Mouse (Mus musculus) skeletal muscle tissue, adult 2 months (tissue): ENCODE measurements around the gene Mif4gd.
"Not testable (repeated sequence)": the region's sequence is repeated elsewhere in the genome, so short reads cannot be mapped to it uniquely, and the experiment has no call there.

Source experiments
- DNase-seq: peaks from one replicate; pipeline ENCODE4 v3.0.0-alpha.2; 2012; ENCODE audit warnings: low read depth, low spot score

Mif4gd gene

DNA sequence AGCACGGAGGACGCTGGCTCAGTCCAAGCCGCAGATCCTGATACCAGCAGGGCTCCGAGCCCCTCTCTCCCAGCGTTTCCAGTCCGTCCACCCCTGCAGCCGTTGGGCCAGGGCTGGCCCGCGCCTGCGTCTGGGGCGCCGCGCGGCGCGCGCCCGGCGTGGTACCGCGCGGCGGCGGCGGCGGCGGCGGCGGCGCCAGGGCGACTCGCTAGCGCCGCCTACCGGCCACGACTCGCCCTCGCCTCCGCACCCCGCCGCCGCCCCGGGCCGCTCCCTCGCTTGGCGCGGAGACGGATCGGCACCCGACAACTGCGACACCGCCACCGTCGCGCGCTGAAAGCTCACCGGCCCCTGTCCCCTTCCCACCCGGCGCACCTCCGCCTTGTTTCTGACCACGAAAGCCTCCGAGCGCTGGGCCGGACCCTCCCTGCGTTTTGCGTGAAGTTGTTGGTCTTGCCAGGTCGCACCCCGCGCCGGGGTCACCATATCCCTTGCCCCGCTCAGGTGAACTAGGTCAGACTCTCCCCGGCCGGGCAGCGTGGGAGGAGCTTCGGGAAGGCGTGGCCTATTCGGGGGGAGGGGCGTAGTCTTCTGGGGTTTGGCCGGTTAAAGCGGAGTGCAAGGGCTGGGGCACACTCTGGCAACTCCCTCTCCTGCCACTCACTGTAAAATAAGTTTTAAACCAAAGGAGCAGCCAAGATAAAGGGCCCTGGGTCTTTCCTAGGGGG is at the start of gene Mif4gd:
Gene Mif4gd, minus strand, starts transcription at position 560 of the 728 bp plus-strand sequence.
- peak; percentile 87 for DNase-seq

DNA sequence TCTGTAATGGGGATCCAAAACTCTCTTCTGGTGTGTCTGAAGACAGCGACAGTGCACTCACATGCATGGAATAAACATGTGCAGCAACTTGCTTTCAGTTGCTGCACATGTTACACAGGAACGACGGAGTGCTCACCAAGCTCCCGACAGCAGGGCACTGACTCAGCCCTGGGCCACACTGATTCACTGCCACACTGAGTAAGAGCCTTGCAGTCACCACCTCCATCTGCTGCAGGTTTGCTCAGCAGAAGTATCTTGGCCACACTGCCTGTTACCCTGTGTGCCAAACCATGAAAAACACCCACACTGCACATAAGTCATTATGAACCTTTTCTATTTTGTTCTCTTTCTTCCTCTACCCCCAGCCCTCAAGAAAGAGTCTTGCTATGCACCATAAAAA is 47.6 kb upstream of the Mif4gd start:
- DNase-seq: no peak

DNA sequence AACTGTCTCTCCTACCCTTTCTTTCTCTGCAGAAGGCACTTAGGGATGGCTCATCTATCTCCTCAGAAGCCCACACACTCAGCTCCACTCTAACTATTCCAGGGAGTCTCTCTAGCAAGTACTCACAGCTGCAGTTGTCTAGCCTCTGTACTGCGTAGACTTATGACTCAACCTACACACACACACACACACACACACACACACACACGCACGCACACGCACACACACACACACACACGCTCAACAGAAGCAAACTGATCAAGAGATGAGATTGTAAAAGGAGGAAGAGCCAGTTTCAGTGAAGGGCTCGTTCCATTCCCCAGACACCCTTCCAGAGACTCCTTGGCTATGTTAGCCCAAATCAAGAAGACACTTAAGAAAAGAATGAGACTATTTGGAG is 45.8 kb upstream of the Mif4gd start:
- DNase-seq: no peak

DNA sequence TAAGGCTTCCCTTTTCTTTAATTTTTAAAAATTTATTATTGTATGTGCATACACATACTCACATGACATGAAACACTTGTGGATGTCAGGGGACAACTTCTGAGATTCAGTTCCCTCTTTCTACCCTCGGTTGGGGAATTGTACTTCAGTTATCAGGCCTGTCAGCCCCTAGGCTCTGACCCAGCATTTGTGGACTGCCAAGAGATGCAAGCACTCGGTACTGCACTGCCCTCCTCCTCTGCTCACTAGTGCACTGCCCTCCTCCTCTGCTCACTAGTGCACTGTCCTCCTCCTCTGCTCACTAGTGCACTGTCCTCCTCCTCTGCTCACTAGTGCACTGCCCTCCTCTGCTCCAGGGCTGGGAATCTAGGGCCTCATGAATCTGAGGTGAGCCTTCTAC is 41.4 kb upstream of the Mif4gd start:
- no peak for DNase-seq

DNA sequence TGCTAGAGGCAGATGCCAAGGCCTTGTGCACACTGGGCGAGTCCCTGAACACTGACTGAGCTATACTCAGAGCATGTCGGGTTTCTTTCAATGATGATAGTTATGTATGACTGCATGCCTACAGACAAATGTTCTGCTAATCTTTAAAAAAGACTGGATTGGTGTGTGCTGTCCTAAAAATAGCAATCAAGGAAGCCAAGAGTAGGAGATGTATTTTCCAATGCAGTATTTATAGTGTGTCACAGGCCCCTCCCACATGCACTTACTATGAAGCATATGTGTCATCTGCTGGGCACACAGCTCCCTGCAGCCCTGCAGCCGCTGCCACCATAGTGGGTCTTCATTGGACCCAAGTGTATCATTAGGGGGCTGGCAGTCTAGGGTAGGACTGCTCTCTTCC is 40.4 kb upstream of the Mif4gd start:
- DNase-seq: no peak

DNA sequence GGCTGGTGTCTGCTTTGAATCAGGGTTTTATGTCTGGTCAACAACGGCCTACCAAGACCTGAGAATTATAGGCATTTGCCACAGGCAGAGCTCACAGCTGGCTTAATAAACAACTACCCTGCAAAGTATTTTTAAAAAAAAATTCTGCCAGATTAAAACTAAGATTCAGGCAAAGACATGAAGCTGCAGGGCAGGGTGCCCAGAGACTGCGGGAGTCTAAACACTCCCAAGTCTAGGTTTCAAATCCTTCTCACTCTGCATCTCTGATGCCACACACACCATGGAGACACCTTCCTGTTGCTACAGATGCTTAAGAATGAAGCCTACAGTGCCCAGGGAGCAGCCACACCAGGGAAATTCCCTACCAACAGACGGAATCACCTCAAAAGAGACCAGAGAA is 38.9 kb upstream of the Mif4gd start:
- DNase-seq: no peak

DNA sequence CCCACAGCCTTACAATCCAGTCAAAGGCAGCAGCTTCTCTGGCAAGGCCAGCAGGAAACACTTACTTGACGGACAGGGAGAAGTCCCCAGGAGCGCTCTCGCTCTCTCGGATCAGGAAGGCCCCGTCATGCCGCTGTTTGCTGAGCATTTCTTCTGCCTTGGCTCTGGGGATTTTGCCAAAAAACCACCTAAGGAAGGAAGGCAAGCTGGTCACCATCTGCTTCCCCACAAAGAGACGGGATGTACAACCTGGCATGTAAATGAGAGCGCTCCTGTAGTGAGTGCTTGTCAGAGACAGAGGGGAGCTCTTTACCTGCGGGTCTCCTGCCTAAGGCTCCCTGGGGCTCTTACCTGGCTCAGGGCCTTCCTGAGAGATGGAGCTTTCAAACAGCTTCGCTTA is 36.9 kb upstream of the Mif4gd start:
- DNase-seq: no peak

DNA sequence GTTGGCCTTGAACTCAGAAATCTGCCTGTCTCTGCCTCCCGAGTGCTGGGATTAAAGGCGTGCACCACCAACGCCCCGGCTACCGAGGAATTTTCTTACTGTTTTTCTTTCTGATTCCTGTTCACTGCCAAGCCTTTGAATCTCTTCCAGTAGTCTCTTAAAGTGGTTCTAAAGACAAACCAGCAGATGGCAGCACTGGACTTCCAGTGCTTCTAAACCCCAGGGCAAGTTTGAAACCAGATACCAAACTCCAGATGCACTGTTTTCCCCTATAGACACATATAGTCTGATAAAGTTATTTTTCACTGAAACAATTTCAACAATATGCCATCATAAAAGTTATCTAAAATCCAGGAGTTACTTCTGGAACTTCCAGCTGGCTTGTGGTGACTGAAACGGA is 34.7 kb upstream of the Mif4gd start:
- peak; percentile 78 for DNase-seq

DNA sequence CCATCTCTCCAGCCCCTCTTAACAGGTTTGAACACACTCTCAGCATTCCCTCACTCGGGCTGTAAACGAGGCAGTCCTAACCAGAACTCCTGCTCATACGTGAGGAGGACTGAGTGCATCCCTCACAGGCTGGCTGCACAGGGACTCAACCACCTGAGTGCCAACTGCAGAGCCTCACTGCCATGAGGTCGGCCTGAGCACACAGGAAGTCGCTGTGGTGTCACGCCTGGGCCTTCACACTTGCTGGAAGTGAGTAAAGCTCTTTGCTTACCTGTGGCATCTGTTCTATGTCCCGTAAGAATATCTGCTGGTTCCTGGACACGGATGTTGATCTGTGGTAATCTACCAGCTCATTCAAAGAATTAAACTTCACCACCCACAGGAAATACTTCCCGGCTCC is 33.7 kb upstream of the Mif4gd start:
- DNase-seq: no peak

DNA sequence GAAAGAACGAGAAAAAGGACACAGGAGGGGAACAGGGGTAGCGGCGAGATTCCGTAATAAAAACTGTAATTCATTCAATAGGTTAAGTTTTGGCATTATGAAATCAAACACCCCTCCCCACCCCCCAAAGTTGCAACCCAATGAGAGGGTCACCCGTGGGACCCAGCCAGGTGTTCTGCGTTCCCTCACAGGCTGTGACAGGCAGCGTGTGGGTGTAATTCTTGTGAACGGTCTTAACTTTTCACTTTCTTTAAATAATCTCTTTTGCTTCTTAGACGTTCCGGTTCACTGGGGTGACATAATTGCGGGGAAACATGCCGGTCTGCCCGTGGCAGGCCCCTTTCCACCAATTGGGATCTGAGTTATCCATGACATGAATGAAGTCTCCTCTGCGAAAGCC is 32.7 kb upstream of the Mif4gd start:
- DNase-seq: not testable (repeated sequence)

DNA sequence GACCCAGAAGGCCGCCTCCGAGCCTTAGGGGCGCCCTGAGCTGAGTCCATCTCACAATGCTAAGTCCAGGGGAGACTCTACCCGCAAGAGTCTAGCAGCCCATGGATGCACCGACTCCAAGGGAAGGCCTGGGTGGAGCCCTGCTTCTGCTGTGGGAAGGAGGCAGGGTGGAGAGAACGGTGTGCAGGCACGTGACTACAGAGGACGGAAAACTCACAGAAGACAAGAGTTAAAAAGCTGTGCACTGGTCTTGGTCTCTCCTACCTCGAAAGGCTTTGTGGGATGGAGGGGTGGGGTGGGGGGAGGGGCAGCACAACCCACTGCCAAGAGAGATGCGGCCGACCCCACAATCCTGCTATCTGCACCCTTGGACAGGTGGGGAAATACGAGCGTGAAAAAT is 31.5 kb upstream of the Mif4gd start:
- DNase-seq: no peak

DNA sequence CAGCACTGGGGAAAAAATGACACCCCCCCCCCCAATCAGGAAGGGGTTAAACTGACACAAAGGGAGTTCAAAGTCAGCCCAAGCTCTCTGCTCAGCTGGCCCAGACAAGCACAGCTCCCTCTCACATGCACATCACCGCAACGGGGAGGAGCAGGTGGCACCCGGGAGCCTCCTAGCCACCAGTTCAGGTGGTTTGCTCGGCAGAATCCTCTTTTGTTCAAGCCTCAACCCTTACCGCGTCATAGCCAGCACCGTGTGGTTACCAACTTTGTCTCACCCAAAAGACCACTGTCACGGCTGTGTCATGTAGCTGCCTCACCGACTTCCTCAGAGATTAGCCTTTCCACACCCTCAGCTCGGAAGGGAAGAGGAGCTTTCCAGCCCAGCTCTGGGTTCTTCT is 30.5 kb upstream of the Mif4gd start:
- DNase-seq: no peak

DNA sequence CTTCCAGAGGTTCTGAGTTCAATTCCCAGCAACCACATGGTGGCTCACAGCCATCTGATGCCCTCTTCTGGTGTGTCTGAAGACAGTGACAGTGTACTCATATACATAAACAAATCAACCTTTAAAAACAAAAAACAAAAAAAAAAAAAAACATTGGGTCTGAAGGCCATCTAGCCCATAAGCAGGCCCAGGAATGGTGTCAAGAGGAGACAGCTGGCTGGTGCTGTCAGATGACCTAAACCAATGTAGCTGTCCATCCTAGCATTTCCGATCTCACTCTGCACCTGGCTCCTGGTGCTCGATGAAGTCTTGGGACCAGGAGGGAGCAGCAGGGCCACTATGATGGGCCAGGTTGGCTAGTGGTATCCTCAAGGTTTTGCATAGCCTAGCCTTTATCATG is 29.9 kb upstream of the Mif4gd start:
- DNase-seq: no peak

DNA sequence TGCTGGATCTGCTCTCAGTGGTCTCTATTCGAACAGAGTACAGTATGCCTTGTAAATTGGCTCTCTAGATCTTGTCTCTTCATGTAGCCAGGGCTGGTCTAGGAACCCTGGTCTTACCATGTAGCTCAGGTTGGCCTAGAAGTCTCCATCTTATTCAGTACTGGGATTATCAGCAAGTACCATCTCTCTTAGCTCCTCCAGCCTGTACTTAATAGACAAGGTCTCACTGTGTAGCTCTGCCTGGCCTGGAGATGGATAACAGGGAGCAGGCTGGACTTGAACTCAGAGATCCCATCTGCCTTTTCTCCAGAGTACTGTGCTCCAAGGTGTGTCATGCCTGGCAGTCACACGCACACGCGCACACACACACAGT is 28.9 kb upstream of the Mif4gd start:
- DNase-seq: no peak

DNA sequence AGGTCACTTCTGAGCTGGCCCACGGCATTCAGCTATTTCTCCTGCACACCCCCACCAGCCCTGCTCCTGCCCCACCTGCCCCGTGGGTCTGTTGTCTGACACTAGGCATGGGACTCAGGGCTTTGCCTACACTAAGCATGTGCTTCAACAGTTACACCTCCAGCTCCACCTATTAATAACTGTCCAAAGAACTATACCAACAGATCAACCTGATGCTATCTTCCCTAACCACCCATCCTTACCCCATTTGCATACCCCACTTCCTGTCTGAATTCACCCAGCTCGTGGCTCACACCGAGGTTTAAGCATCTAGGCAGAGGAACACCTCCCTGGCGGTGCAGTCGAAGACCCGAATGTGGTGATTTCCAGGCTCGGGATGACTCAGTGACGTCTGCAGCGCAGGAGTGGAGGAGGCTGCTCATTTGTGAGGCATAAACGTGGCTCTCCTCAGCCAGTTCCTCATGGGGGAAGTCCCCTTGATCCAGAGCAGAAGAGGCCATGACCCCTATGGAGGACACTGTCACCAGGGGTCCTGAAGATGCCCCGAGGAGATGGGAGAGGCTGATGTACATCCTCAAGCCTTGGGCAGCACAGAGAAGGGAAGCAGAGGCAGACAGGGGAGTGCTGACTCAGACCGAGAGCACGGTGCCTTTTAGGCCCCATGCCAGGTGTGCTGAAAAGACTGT is 28.4 kb upstream of the Mif4gd start:
- DNase-seq: no peak

DNA sequence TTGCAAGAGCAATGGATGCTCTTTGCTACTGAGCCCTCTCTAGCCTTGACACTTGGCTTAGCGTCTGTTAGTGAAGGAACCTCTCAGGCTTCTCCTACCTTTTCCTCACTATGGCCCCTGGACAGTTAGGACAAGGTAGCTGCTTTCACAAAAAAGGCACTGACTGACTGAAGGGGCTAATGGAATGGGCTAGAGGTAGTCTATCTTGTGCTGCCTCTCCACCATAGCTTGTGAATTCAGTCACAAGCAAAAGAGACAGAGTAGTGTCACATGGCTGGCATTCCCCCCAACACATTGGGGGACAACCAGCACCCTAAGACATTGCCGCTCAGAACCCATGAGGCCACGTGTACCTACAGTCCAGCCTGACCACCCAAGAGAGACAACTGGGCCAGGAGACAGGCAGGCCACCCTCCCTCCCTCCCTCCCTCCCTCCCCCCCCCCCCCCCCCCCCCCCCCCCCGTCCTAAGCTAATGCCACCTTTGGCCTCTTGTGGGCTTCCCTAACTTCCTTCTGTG is 27.6 kb upstream of the Mif4gd start:
- no peak for DNase-seq

DNA sequence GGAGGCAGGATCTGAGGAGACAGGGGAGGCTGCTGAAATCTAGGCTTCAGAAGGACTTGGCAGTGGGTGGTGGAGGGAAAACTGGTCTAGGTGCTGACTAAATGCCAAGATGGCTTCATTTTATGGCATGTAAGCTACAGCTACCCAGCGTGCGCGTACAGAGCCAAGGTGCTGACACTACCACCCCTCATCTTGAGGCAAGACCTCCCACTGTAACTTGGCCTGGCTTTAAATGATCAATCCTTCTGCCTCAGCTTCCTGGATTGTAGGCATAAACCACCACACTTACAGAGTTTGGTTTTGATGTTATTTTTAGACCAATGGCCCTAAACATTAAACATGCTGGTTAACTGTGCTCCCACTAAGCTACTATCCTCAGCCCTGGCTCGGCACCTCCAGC is 26.8 kb upstream of the Mif4gd start:
- no peak for DNase-seq

DNA sequence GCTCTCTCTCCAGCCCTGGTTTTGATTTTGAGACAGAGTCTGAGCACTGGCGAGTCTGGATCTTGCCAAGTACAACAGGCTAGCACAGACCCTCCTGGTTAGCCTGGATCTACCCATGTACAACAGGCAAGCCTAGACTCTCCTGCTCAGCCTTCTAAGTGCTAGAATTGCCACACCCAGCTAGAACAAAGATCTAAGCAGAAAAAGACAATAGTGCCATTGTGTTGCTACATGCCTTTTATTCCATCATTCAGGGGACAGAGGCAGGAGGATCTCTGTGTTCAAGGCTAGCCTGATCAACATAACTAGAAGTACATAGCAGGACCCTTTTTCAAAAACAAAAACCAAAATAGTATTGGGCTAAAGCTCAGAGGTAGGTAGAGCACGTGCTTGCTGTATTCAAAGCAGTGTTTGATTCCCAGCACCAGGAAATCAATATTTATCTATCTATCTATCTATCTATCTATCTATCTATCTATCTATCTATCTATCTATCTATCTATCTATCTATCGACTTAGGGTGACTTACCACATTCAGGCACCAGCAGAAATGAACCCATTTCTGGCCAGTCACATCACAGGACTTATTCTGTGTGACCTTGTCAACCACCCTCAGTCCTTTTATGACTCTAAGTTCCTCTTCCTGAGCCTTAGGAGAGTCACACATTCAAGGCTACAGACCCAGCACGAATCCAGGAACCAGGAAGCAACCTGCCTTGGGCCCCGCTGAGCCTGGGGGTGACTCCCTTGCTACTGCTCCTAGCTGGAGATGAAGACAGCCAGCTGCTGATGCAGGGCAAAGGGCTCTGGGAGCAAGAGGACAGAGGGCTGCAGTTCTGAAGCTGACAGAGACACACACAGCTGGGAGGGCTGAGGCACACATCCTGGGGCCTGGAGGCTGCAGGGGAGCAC is 26.0 kb upstream of the Mif4gd start:
- no peak for DNase-seq

DNA sequence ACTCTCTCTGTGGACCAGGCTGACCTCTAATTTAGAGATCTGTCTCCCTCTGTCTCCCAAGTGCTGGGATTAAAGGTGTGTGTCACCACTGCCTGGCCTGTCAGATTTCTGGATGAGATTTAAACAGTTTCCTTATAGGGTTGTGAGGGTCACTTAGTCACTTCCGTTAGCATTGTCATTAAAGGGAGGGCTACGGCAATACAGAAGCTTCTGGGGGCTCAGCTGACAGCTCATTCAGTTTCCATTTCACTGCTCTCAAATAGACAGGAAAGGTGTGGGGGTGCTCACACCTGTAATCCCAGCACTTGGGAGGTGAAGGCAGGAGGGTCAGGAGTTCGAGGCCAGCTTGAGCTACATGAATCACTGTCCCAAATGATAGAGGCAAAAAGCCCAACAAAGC is 24.2 kb upstream of the Mif4gd start:
- DNase-seq: no peak

DNA sequence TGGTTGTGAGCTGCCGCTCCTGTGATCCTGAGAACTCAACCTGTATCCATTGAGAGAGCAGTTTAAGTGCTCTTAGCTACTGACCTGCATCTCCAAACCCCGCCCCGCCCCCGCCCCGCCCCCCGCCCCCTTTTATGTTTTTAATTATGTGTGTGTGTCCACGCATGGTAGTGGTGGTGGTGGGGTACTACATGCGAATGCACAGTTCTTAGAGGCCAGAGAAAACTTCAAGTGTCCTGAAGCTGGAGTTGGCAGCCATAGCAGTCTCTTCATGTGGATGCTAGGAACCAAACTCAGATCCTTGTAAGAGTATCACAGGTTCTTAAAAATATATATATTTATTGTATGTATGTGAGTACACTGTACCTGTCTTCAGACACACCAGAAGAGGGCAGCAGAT is 22.7 kb upstream of the Mif4gd start:
- DNase-seq: no peak

DNA sequence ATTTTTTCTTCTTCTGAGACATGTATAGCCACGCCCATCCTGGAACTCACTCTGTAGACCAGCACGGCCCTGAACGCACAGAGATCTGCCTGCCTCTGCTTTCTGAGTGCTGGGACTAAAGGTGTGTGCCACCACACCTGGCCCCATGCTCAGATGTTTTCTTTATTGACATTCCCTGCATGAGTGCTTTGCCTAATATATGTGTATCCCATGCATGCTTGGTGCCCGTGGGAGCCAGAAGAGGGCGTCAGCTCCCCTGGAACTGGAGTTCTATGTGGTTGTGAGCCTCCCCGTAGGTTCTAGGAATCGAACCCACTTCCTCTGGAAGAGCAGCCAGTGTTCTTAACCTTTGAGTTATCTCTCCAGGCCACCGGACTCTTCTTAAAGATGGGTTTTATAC is 22.3 kb upstream of the Mif4gd start:
- no peak for DNase-seq

DNA sequence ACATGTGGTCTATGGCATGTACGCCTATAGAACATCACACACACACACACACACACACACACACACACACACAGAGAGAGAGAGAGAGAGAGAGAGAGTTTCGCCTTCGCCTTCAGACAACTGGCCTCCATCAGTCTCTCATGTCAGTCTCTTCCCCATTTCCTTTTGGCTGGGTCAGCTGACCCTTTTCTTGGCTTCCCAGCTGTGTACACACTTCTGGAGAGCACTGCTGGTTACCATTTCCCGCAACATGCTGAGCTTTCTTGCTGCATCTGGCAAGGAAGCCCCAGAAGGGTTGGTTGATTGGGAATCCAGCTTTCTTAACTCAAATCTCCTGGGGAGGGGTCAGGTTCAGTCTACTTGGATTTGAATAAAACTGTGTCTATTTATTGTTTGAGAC is 21.3 kb upstream of the Mif4gd start:
- DNase-seq: no peak
